Mouse (Mus musculus) testis, adult 2 months (tissue): ENCODE measurements around the gene Pfkp. TPM values are rescaled to one million over a fixed set of nuclear protein-coding genes. Genes with fewer than 3 reads are reported as not detected.

Source experiments
- H3K27ac ChIP-seq: fragments of 200-500 bp; 2 replicates; pipeline ENCODE4 v1.5.1; 2012; ENCODE audit warnings: low read depth, low read length; ENCODE audit not compliant: control insufficient read depth, insufficient read depth
- H3K27me3 ChIP-seq: fragments of 200-500 bp; 2 replicates; pipeline ENCODE4 v1.6.1; 2012; ENCODE audit warnings: mild to moderate bottlenecking, low read length, moderate library complexity; ENCODE audit not compliant: control insufficient read depth, insufficient read depth
- H3K36me3 ChIP-seq: fragments of 200-500 bp; 2 replicates; pipeline ENCODE4 v1.6.1; 2012; ENCODE audit warnings: mild to moderate bottlenecking, low read length; ENCODE audit not compliant: control insufficient read depth, insufficient read depth
- H3K4me1 ChIP-seq: fragments of 200-500 bp; 2 replicates; pipeline ENCODE4 v1.6.1; 2012; ENCODE audit warnings: low read length; ENCODE audit not compliant: control insufficient read depth, insufficient read depth
- H3K4me3 ChIP-seq: fragments of 200-500 bp; 2 replicates; pipeline ENCODE4 v1.5.1; 2012; ENCODE audit warnings: low read depth, mild to moderate bottlenecking, low read length, moderate library complexity, mixed read lengths; ENCODE audit not compliant: control insufficient read depth
- CTCF ChIP-seq: fragments of 200-500 bp; IDR thresholded peaks from 2 replicates; pipeline ENCODE4 v1.5.1; 2012; ENCODE audit warnings: low read depth, mild to moderate bottlenecking, inconsistent platforms, low read length, moderate library complexity; ENCODE audit not compliant: control insufficient read depth, insufficient read depth, insufficient replicate concordance
- POLR2A ChIP-seq: fragments of 200-500 bp; IDR thresholded peaks from 2 replicates; pipeline ENCODE4 v1.6.1; 2012; ENCODE audit warnings: low read depth, mild to moderate bottlenecking, inconsistent platforms, low read length, moderate library complexity; ENCODE audit not compliant: control insufficient read depth
- polyA plus RNA-seq: library from polyadenylated mRNA; depleted of rRNA; stranded (reverse); fragments of >200 nt; gene quantifications from 2 replicates; pipeline ENCODE4 v1.2.3, GENCODE M21; 2012

Gene Pfkp
- polyA plus RNA-seq, 1 experiment: 133 TPM

DNA sequence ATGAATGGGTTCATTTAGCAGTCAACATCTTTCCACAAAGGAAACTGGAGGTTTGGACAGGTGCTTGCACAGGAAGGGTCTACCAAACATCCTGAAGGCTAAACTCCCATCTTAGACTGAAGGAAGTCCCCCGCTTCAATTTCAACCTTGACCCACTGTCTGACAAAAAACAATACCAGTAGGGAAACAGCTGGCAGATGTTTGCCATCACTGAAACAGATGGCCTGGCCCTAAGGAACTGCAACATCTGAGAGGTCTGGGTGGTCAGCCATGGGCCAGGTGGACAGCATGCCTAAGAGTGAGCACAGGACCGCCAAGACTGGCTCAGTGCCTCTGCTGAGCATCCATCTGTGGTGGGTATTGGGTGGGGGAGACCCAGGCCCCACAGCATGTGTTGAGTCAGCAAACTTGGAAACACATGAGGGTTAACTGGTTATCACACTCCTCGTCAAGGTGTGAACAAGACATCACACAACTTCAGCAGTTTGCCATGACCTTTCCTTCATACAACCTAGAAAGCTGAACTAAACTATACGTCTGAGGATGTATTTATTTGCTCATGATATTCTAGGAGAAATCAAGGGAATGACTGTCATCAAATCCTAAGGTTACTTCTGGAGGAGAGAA, 65.0 kb downstream of the Pfkp start:
- TF ChIP-seq CTCF: no peak
- TF ChIP-seq POLR2A: no peak
- no peak overlapping the region for H3K4me3 ChIP-seq

DNA sequence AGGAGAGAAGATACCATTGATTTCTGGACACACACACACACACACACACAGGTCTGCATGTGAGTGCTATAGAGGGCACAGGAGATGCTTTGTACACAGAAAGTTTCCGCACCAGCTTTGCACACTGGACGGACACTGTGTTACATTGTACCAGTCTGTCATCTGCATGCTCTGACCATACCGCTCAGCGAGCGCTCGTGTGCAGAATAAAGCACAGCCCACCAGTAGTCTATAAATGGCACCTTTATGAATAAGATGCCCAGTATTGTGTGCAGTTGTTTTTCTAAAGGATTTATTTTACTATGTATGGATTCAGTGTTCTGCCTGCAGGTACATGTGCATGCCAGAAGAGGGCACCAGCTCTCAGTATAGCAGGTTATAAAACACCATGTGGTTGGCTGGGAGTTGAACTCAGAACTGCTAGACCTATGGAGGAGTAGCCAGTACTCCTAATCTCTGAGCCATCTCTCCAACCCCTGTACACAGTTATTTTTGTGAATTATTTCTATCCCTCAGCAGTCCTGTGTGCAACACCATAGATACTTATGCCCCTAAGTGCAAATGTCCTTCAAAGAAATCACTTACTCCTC, 72.6 kb downstream of the Pfkp start:
- Histone ChIP-seq H3K4me3 (no peak overlapping the region), H3K27me3 (no peaks in the 10 kb centered on the region), H3K36me3 (no peaks in the 10 kb centered on the region; the same call in 1 of the 2 replicates), H3K27ac (no peak overlapping the region), H3K4me1 (no peaks in the 10 kb centered on the region)
- TF ChIP-seq POLR2A: no peak
- TF ChIP-seq CTCF: no peak

More for the DNA sequence above, 65.0 kb downstream of the Pfkp start:
- no peaks in the 10 kb centered on the region for H3K4me1 ChIP-seq
- no peaks in the 10 kb centered on the region; the same call in 1 of the 2 replicates for H3K36me3 ChIP-seq
- H3K27me3 ChIP-seq: no peaks in the 10 kb centered on the region
- H3K27ac ChIP-seq: no peak overlapping the region

DNA sequence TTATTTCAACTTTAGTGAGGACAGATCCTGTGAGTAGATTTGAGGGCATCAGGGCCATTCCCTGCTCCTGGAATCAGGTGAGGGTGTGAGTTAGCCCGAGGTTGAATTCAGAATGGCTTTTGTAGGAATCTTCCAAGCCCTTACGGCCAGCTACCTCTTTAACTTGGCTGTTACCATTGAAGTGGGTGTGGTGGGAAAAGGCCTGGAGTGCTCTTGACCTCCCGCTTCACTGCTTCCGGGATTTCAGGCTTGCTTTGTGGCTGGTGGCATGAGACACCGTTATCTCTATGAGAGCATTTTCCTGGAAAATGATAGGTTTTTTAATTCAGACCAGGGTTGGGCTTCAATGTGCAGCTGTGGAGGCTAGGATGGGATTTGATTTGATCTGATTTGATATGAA, 83.0 kb downstream of the Pfkp start:
- Histone ChIP-seq H3K4me3 (no peak overlapping the region), H3K36me3 (no peaks in the 10 kb centered on the region), H3K4me1 (no peaks in the 10 kb centered on the region), H3K27me3 (no peaks in the 10 kb centered on the region), H3K27ac (no peak overlapping the region)
- TF ChIP-seq CTCF (no peak), POLR2A (no peak)

DNA sequence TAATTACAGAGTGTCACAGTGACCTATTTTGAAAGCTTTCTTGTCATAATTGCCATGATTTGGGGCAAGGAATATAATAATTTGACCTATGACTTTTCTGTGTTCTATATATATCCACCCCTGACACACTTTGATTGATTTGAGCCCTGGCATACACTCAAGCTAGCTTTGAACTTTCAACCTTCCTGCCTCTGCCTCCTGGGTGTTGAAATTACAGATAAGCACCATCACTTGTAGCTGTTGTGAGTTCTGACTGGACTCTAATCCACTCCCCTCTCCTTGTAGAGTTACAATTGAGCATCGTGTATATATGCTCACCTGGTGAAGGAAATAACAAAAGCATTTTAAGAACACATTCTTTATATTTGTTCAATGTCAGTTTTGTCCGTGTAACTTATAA, 86.2 kb downstream of the Pfkp start:
- H3K27ac ChIP-seq: no peak overlapping the region
- no peaks in the 10 kb centered on the region for H3K27me3 ChIP-seq
- no peak for TF ChIP-seq POLR2A
- TF ChIP-seq CTCF: no peak
- H3K4me1 ChIP-seq: no peaks in the 10 kb centered on the region
- no peaks in the 10 kb centered on the region for H3K36me3 ChIP-seq
- no peak overlapping the region for H3K4me3 ChIP-seq

DNA sequence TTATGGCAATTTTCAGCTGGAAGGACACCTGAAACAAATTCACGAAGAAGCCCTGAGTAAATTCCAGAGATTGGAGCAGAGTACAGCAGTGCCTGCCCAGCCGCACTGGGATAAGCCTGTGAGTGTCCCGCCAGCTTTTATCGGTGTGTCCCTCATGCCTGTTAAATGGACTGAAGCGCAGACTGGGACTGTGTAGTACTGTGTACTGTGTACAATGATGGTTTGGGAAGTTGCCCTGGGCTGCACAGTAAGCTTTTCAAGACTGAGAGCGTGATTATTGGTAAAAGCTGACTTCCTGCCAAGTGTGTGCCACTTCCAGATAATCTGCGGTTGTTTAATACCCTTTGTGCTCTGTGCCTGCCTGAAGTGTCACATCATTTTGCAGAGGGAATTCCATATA, 90.8 kb downstream of the Pfkp start:
- no peak overlapping the region for H3K27ac ChIP-seq
- H3K27me3 ChIP-seq: no peaks in the 10 kb centered on the region
- TF ChIP-seq POLR2A (no peak), CTCF (no peak)
- no peaks in the 10 kb centered on the region for H3K36me3 ChIP-seq
- H3K4me1 ChIP-seq: no peaks in the 10 kb centered on the region
- H3K4me3 ChIP-seq: no peak overlapping the region

DNA sequence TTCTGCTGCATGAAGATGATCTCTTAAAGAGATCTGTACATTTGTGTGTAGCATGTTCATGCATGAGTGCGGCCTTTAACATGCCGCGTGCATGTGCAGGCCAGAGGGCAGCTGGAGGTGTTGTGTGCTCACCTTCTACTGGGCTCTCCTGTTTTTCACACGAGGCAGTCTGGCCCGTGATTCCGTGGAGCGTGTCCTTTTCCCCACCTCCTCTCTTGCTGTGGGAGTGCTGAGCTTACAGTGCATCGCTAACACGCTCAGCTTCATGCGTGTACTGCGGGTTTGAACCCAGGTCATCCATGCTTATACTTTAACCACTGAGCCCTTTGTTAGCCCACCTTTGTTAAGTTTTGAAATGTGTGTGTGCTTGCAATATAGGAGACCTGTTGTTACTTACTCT, 92.9 kb downstream of the Pfkp start:
- TF ChIP-seq POLR2A (no peak), CTCF (no peak)
- H3K4me3 ChIP-seq: no peak overlapping the region
- H3K27ac ChIP-seq: no peak overlapping the region
- H3K36me3 ChIP-seq: no peaks in the 10 kb centered on the region
- no peaks in the 10 kb centered on the region for H3K27me3 ChIP-seq
- H3K4me1 ChIP-seq: no peaks in the 10 kb centered on the region

DNA sequence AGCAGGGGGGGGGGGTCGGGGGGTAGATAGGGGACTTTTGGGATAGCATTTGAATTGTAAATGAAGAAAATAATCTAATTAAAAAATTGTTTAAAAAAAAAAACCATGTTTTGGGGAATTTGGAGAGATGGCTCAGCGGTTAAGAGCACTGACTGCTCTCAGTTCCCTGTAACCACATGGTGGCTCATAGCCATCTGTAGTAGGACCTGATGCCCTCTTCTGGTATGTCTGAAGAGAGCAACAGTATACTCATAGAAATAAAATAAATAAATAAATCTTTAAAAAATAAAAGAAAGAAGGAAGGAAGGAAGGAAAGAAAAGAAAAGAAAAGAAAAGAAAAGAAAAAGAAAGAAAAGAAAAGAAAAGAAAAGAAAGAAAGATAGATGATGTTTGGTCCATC, 94.9 kb downstream of the Pfkp start:
- Histone ChIP-seq H3K36me3 (no peaks in the 10 kb centered on the region; the same call in 1 of the 2 replicates), H3K27ac (no peak overlapping the region), H3K27me3 (no peaks in the 10 kb centered on the region), H3K4me1 (no peaks in the 10 kb centered on the region), H3K4me3 (no peak overlapping the region)
- TF ChIP-seq CTCF (no peak), POLR2A (no peak)
